Mouse (Mus musculus) forebrain, embryonic 13.5 days (tissue): ENCODE results near the gene Bex1. TPM values are rescaled to one million over a fixed set of nuclear protein-coding genes. Genes with fewer than 3 reads are reported as not detected.
A peak's percentile ranks its signal among the peaks of the same experiment; 100 is the strongest.

Source experiments
- ATAC-seq: fragments of 200-750 bp; cut with Nextera tagmentation; 2 replicates; pipeline ENCODE4 v1.8.0; 2017
- H3K27ac ChIP-seq: fragments of 300-500 bp; sonication (generic); 2 replicates; pipeline ENCODE4 v1.5.1; 2015; ENCODE audit warnings: inconsistent platforms, mild to moderate bottlenecking, moderate library complexity
- H3K27me3 ChIP-seq: fragments of 300-500 bp; sonication (generic); 2 replicates; pipeline ENCODE4 v1.6.1; 2015; ENCODE audit warnings: mild to moderate bottlenecking, inconsistent platforms
- H3K36me3 ChIP-seq: fragments of 300-500 bp; sonication (generic); 2 replicates; pipeline ENCODE4 v1.6.1; 2015; ENCODE audit warnings: mild to moderate bottlenecking, inconsistent platforms; ENCODE audit not compliant: poor library complexity, severe bottlenecking
- H3K4me1 ChIP-seq: fragments of 300-500 bp; sonication (generic); 2 replicates; pipeline ENCODE4 v1.6.1; 2015; ENCODE audit warnings: inconsistent platforms
- H3K4me2 ChIP-seq: fragments of 300-500 bp; sonication (generic); 2 replicates; pipeline ENCODE4 v1.6.1; 2015; ENCODE audit warnings: inconsistent platforms, mild to moderate bottlenecking, moderate library complexity
- H3K4me3 ChIP-seq: fragments of 300-500 bp; sonication (generic); 2 replicates; pipeline ENCODE4 v1.5.1; 2015; ENCODE audit warnings: mild to moderate bottlenecking, inconsistent platforms
- H3K9ac ChIP-seq: fragments of 300-500 bp; sonication (generic); 2 replicates; pipeline ENCODE4 v1.6.1; 2015; ENCODE audit warnings: mild to moderate bottlenecking, inconsistent platforms
- H3K9me3 ChIP-seq: fragments of 300-500 bp; sonication (generic); replicated peaks from 2 replicates; pipeline ENCODE4 v1.6.1; 2016; ENCODE audit warnings: inconsistent platforms
- WGBS: fragments of 180-500 bp; shearing (Covaris S2); methylation state at CpG from one replicate; pipeline ENCODE4 v1.1.7; 2015; 5-methylcytosine and 5-hydroxymethylcytosine counted together
- microRNA-seq: library from miRNA; unstranded; fragments of <30 nt; microRNA quantifications from one replicate; pipeline ENCODE4, GENCODE M21; 2016
- polyA plus RNA-seq: library from polyadenylated mRNA; unstranded; fragments of >200 nt; fragmentation: Nextera tagmentation; extraction: Ambion mirVana; gene quantifications from 2 replicates; pipeline ENCODE4 v1.2.1, GENCODE M21; 2015

The Bex1 gene
- polyA plus RNA-seq, 1 experiment from 2014 or later = 177 TPM

- no peaks in the 10 kb centered on the region for H3K36me3 ChIP-seq
- ATAC-seq = no peak
- no peak overlapping the region for H3K27ac ChIP-seq
- no peaks in the 10 kb centered on the region for H3K9me3 ChIP-seq
- H3K4me3 ChIP-seq = peak overlapping the region; percentile 53
- peaks cover 3% of the 10 kb centered on the region; the same call in 1 of the 2 replicates for H3K27me3 ChIP-seq
- no peak overlapping the region for H3K9ac ChIP-seq
- peaks cover 3% of the 10 kb centered on the region; the same call in 1 of the 2 replicates for H3K4me1 ChIP-seq
- WGBS = 70% methylated on average over 10 of the region's 10 CpGs
- peak overlapping the region; percentile 59 for H3K4me2 ChIP-seq
These were observed 44.7 kb downstream of the Bex1 start for GRCm38 (mm10) chrX:136170625-136171024.

Small RNA genes lying within 50 kb of the gene (microRNA-seq; reads per million reads assigned to microRNA genes)
- not detected for gene Mir6383

Other genes with a start within 250 kb of the Bex1 start
- 150 and 176 TPM in 2 replicates for gene Arxes2, start 221.7 kb downstream of the Bex1 start, polyA plus RNA-seq
- 61.6 and 72.6 TPM in 2 replicates for gene Arxes1, start 182.1 kb downstream of the Bex1 start, polyA plus RNA-seq
- gene Bex2, start 147.3 kb downstream of the Bex1 start, polyA plus RNA-seq = 511 and 538 TPM in 2 replicates
- not detected in 2 replicates for gene Nxf3, start 130.3 kb downstream of the Bex1 start, polyA plus RNA-seq
- gene Bex4, start 76.5 kb downstream of the Bex1 start, polyA plus RNA-seq = 133 and 145 TPM in 2 replicates
- 127 and 135 TPM in 2 replicates for gene Tceal8, start 43.2 kb downstream of the Bex1 start, polyA plus RNA-seq
- gene Tceal5, start 11.6 kb downstream of the Bex1 start, polyA plus RNA-seq = 11.0 and 13.0 TPM in 2 replicates
- 1.3 and 1.5 TPM in 2 replicates for gene Tceal7, start 734 bp downstream of the Bex1 start, polyA plus RNA-seq
- 385 and 419 TPM in 2 replicates for gene Tceal9, start 29.6 kb upstream of the Bex1 start, polyA plus RNA-seq
- gene Bex3, start 54.7 kb upstream of the Bex1 start, polyA plus RNA-seq = 649 and 658 TPM in 2 replicates